Mouse (Mus musculus): Measurements from ENCODE around the gene Klc2. TPM values are rescaled to one million over a fixed set of nuclear protein-coding genes. Genes with fewer than 3 reads are reported as not detected.
"Not testable (repeated sequence)": the region's sequence is repeated elsewhere in the genome, so short reads cannot be mapped to it uniquely, and the experiment has no call there.

The Klc2 gene
- polyA plus RNA-seq, 1 experiment, result 187 TPM

GRCm38 (mm10) chr19:5106731-5107191 is 11.6 kb downstream of the Klc2 start, which contains the start of gene Rab1b:
TSS of gene Rab1b (minus strand) at chr19:5107072.
- peak; percentile 97 to 99 for DNase-seq (ENCODE audit: extremely low spot score in 1 of 2, low spot score in 1 of 2)

GRCm38 (mm10) chr19:5106074-5106473 is 12.3 kb downstream of the Klc2 start:
- no peak for DNase-seq (ENCODE audit: extremely low spot score in 1 of 2, low spot score in 1 of 2)

GRCm38 (mm10) chr19:5098363-5099143 is 19.8 kb downstream of the Klc2 start, which contains the start of gene Cnih2:
TSS of gene Cnih2 (minus strand) at chr19:5098521.
- peak in 1 of 2 experiments; percentile 75 for DNase-seq (ENCODE audit: extremely low spot score in 1 of 2, low spot score in 1 of 2)

- no peak for DNase-seq (ENCODE audit: extremely low spot score in 1 of 2, low spot score in 1 of 2)
Observed at GRCm38 (mm10) chr19:5097521-5098362, 20.6 kb downstream of the Klc2 start.

GRCm38 (mm10) chr19:5095887-5096474 is 22.4 kb downstream of the Klc2 start:
- no peak for DNase-seq (ENCODE audit: extremely low spot score in 1 of 2, low spot score in 1 of 2)

- DNase-seq (ENCODE audit: extremely low spot score in 1 of 2, low spot score in 1 of 2), result no peak
Observed at GRCm38 (mm10) chr19:5094746-5095417, 23.5 kb downstream of the Klc2 start.

- peak; percentile 97 to 99 for DNase-seq (ENCODE audit: extremely low spot score in 1 of 2, low spot score in 1 of 2)
Observed at GRCm38 (mm10) chr19:5094243-5094632, 24.1 kb downstream of the Klc2 start.

GRCm38 (mm10) chr19:5093481-5094242 is 24.7 kb downstream of the Klc2 start:
- DNase-seq (ENCODE audit: extremely low spot score in 1 of 2, low spot score in 1 of 2), result no peak

- no peak for DNase-seq (ENCODE audit: extremely low spot score in 1 of 2, low spot score in 1 of 2)
Observed at GRCm38 (mm10) chr19:5092083-5092482, 26.3 kb downstream of the Klc2 start.

GRCm38 (mm10) chr19:5089324-5089723 is 29.0 kb downstream of the Klc2 start:
- no peak for DNase-seq (ENCODE audit: extremely low spot score in 1 of 2, low spot score in 1 of 2)

GRCm38 (mm10) chr19:5087884-5088728 is 30.3 kb downstream of the Klc2 start, which contains the start of gene Yif1a:
TSS of gene Yif1a (plus strand) at chr19:5088538.
- DNase-seq (ENCODE audit: extremely low spot score in 1 of 2, low spot score in 1 of 2), result peak; percentile 98 to 99

- not testable (repeated sequence) for DNase-seq (ENCODE audit: extremely low spot score in 1 of 2, low spot score in 1 of 2)
Observed at GRCm38 (mm10) chr19:5086533-5086932, 31.8 kb downstream of the Klc2 start.

- no peak for DNase-seq (ENCODE audit: extremely low spot score in 1 of 2, low spot score in 1 of 2)
Observed at GRCm38 (mm10) chr19:5085145-5085863, 33.1 kb downstream of the Klc2 start, which contains the start of gene Tmem151a. TSS of gene Tmem151a (minus strand) at chr19:5085531.

- DNase-seq (ENCODE audit: extremely low spot score in 1 of 2, low spot score in 1 of 2), result no peak
Observed at GRCm38 (mm10) chr19:5084834-5085144, 33.6 kb downstream of the Klc2 start.

GRCm38 (mm10) chr19:5083961-5084833 is 34.2 kb downstream of the Klc2 start:
- DNase-seq (ENCODE audit: extremely low spot score in 1 of 2, low spot score in 1 of 2), result no peak

GRCm38 (mm10) chr19:5082596-5082995 is 35.8 kb downstream of the Klc2 start:
- DNase-seq (ENCODE audit: extremely low spot score in 1 of 2, low spot score in 1 of 2), result no peak

- no peak for DNase-seq (ENCODE audit: extremely low spot score in 1 of 2, low spot score in 1 of 2)
Observed at GRCm38 (mm10) chr19:5082005-5082404, 36.4 kb downstream of the Klc2 start.
